Mouse (Mus musculus) heart, embryonic 11.5 days (tissue): ENCODE data around the gene Tmem88b. TPM values are rescaled to one million over a fixed set of nuclear protein-coding genes. Genes with fewer than 3 reads are reported as not detected.

Experiments used
- ATAC-seq: fragments of 200-750 bp; cut with Nextera tagmentation; replicated peaks from 2 replicates; pipeline ENCODE4 v1.8.0; 2017; ENCODE audit warnings: moderate library complexity; ENCODE audit not compliant: insufficient number of reproducible peaks, low FRiP score, low TSS enrichment
- H3K27ac ChIP-seq: fragments of 300-500 bp; sonication (generic); 2 replicates; pipeline ENCODE4 v1.5.1; 2014; ENCODE audit warnings: mild to moderate bottlenecking, low read depth, low read length
- H3K27me3 ChIP-seq: fragments of 300-500 bp; sonication (generic); 2 replicates; pipeline ENCODE4 v1.6.1; 2014; ENCODE audit warnings: mild to moderate bottlenecking, low read length, mixed read lengths; ENCODE audit not compliant: control insufficient read depth, insufficient read depth
- H3K36me3 ChIP-seq: fragments of 300-500 bp; sonication (generic); 2 replicates; pipeline ENCODE4 v1.6.1; 2014; ENCODE audit warnings: mild to moderate bottlenecking, low read length, moderate library complexity, mixed read lengths; ENCODE audit not compliant: control insufficient read depth, insufficient read depth
- H3K4me1 ChIP-seq: fragments of 300-500 bp; sonication (generic); 2 replicates; pipeline ENCODE4 v1.6.1; 2014; ENCODE audit warnings: low read length; ENCODE audit not compliant: control insufficient read depth, insufficient read depth
- H3K4me2 ChIP-seq: fragments of 300-500 bp; sonication (generic); 2 replicates; pipeline ENCODE4 v1.6.1; 2014; ENCODE audit warnings: mild to moderate bottlenecking, moderate library complexity
- H3K4me3 ChIP-seq: fragments of 300-500 bp; sonication (generic); 2 replicates; pipeline ENCODE4 v1.5.1; 2014; ENCODE audit warnings: low read depth, low read length
- H3K9ac ChIP-seq: fragments of 300-500 bp; sonication (generic); 2 replicates; pipeline ENCODE4 v1.6.1; 2014; ENCODE audit warnings: mild to moderate bottlenecking, low read depth, low read length, moderate library complexity
- H3K9me3 ChIP-seq: fragments of 300-500 bp; sonication (generic); replicated peaks from 2 replicates; pipeline ENCODE4 v1.6.1; 2016; ENCODE audit warnings: low read length; ENCODE audit not compliant: control insufficient read depth
- WGBS: fragments of 180-500 bp; shearing (Covaris S2); extraction: QIAGEN DNeasy Blood & Tissue Kit; methylation state at CpG from one replicate; pipeline ENCODE4 v1.1.7; 2014; ENCODE audit not compliant: insufficient replicate concordance; 5-methylcytosine and 5-hydroxymethylcytosine counted together
- polyA plus RNA-seq: library from polyadenylated mRNA; unstranded; fragments of >200 nt; fragmentation: Nextera tagmentation; extraction: Ambion mirVana; gene quantifications from 2 replicates; pipeline ENCODE4 v1.2.1, GENCODE M21; 2014

Gene Tmem88b
- polyA plus RNA-seq, 1 experiment from 2014 or later, result 3.2 TPM

GRCm38 (mm10) chr4:155821025-155821424, 35.4 kb upstream of the Tmem88b start:
- ATAC-seq, result no peak
- H3K4me3 ChIP-seq, result no peak overlapping the region
- H3K36me3 ChIP-seq, result peaks cover 62% of the 10 kb centered on the region
- H3K27ac ChIP-seq, result no peak overlapping the region
- H3K9ac ChIP-seq, result no peak overlapping the region
- H3K9me3 ChIP-seq, result no peaks in the 10 kb centered on the region
- WGBS, result 83% methylated on average over 7 of the region's 7 CpGs
- no peak overlapping the region for H3K4me2 ChIP-seq
- no peaks in the 10 kb centered on the region for H3K27me3 ChIP-seq
- no peaks in the 10 kb centered on the region for H3K4me1 ChIP-seq

GRCm38 (mm10) chr4:155817533-155817932, 31.9 kb upstream of the Tmem88b start:
- WGBS, result 87% methylated on average over 4 of the region's 4 CpGs
- Histone ChIP-seq H3K4me2 (no peak overlapping the region), H3K9me3 (no peaks in the 10 kb centered on the region), H3K4me1 (peaks cover 6% of the 10 kb centered on the region), H3K27ac (no peak overlapping the region), H3K4me3 (no peak overlapping the region), H3K36me3 (peaks cover 59% of the 10 kb centered on the region), H3K9ac (no peak overlapping the region), H3K27me3 (no peaks in the 10 kb centered on the region)
- ATAC-seq, result no peak

- no peaks in the 10 kb centered on the region for H3K27me3 ChIP-seq
- no peaks in the 10 kb centered on the region for H3K9me3 ChIP-seq
- peak; percentile 39 for ATAC-seq
- H3K27ac ChIP-seq, result peak overlapping the region; percentile 94
- peak overlapping the region; percentile 88 for H3K4me2 ChIP-seq
- peak overlapping the region; percentile 99 for H3K9ac ChIP-seq
- under 1% methylated on average over 44 of the region's 49 CpGs for WGBS
- peaks cover 11% of the 10 kb centered on the region for H3K4me1 ChIP-seq
- H3K4me3 ChIP-seq, result peak overlapping the region; percentile 99
- peaks cover 46% of the 10 kb centered on the region for H3K36me3 ChIP-seq
Observed at GRCm38 (mm10) chr4:155812665-155813181, 27.0 kb upstream of the Tmem88b start.

GRCm38 (mm10) chr4:155811929-155812664, 26.4 kb upstream of the Tmem88b start, which contains the start of gene Ccnl2:
Gene Ccnl2, plus strand, starts transcription at chr4:155812489.
- no peaks in the 10 kb centered on the region for H3K9me3 ChIP-seq
- peak within 1 kb of the TSS; percentile 99 for H3K4me3 ChIP-seq
- H3K36me3 ChIP-seq, result peaks cover 43% of the 10 kb centered on the region
- peak within 1 kb of the TSS; percentile 88 for H3K4me2 ChIP-seq
- ATAC-seq, result peak; percentile 99
- H3K27ac ChIP-seq, result peak within 1 kb of the TSS; percentile 94
- H3K9ac ChIP-seq, result peak within 1 kb of the TSS; percentile 99
- H3K4me1 ChIP-seq, result peaks cover 11% of the 10 kb centered on the region
- H3K27me3 ChIP-seq, result no peaks in the 10 kb centered on the region
- 1% methylated on average over 55 of the region's 60 CpGs for WGBS

- H3K4me3 ChIP-seq, result no peak overlapping the region
- peaks cover 13% of the 10 kb centered on the region for H3K4me1 ChIP-seq
- no peak overlapping the region for H3K27ac ChIP-seq
- H3K36me3 ChIP-seq, result peaks cover 25% of the 10 kb centered on the region
- H3K4me2 ChIP-seq, result no peak overlapping the region
- no peaks in the 10 kb centered on the region for H3K27me3 ChIP-seq
- no peak overlapping the region for H3K9ac ChIP-seq
- WGBS, result 85% methylated on average over 3 of the region's 3 CpGs
- H3K9me3 ChIP-seq, result no peaks in the 10 kb centered on the region
- no peak for ATAC-seq
Observed at GRCm38 (mm10) chr4:155807841-155808240, 22.2 kb upstream of the Tmem88b start.

- H3K36me3 ChIP-seq, result peaks cover 7% of the 10 kb centered on the region
- peak overlapping the region; percentile 96 for H3K4me3 ChIP-seq
- peak overlapping the region; percentile 46; the same call in 1 of the 2 replicates for H3K27ac ChIP-seq
- no peaks in the 10 kb centered on the region; the same call in 1 of the 2 replicates for H3K27me3 ChIP-seq
- ATAC-seq, result peak; percentile 97
- H3K9me3 ChIP-seq, result no peaks in the 10 kb centered on the region
- peak overlapping the region; percentile 94 for H3K9ac ChIP-seq
- peaks cover 9% of the 10 kb centered on the region for H3K4me1 ChIP-seq
- H3K4me2 ChIP-seq, result peak overlapping the region; percentile 81
- WGBS, result under 1% methylated on average over 58 of the region's 58 CpGs
Observed at GRCm38 (mm10) chr4:155803340-155804041, 17.8 kb upstream of the Tmem88b start.

- H3K4me3 ChIP-seq, result peak within 1 kb of the TSS; percentile 96
- no peaks in the 10 kb centered on the region for H3K9me3 ChIP-seq
- WGBS, result 9% methylated on average over 12 of the region's 12 CpGs
- H3K4me1 ChIP-seq, result peaks cover 9% of the 10 kb centered on the region
- H3K27me3 ChIP-seq, result no peaks in the 10 kb centered on the region; the same call in 1 of the 2 replicates
- peaks cover 4% of the 10 kb centered on the region for H3K36me3 ChIP-seq
- H3K27ac ChIP-seq, result peak within 1 kb of the TSS; percentile 46; the same call in 1 of the 2 replicates
- H3K9ac ChIP-seq, result peak within 1 kb of the TSS; percentile 94
- peak within 1 kb of the TSS; percentile 81 for H3K4me2 ChIP-seq
- peak; percentile 14; the same call in 1 of the 2 replicates for ATAC-seq
Observed at GRCm38 (mm10) chr4:155802741-155803339, 17.2 kb upstream of the Tmem88b start, which contains the start of gene Mrpl20. Gene Mrpl20, plus strand, starts transcription at chr4:155802878.

- 100% methylated on average over 1 of the region's 1 CpGs for WGBS
- no peak overlapping the region for H3K4me2 ChIP-seq
- no peak overlapping the region for H3K4me3 ChIP-seq
- no peak overlapping the region for H3K27ac ChIP-seq
- peaks cover 9% of the 10 kb centered on the region for H3K4me1 ChIP-seq
- H3K27me3 ChIP-seq, result no peaks in the 10 kb centered on the region; the same call in 1 of the 2 replicates
- no peak overlapping the region for H3K9ac ChIP-seq
- no peaks in the 10 kb centered on the region; the same call in 1 of the 2 replicates for H3K36me3 ChIP-seq
- no peaks in the 10 kb centered on the region for H3K9me3 ChIP-seq
- ATAC-seq, result no peak
Observed at GRCm38 (mm10) chr4:155802075-155802474, 16.4 kb upstream of the Tmem88b start.
